In the genomic region with DNA sequence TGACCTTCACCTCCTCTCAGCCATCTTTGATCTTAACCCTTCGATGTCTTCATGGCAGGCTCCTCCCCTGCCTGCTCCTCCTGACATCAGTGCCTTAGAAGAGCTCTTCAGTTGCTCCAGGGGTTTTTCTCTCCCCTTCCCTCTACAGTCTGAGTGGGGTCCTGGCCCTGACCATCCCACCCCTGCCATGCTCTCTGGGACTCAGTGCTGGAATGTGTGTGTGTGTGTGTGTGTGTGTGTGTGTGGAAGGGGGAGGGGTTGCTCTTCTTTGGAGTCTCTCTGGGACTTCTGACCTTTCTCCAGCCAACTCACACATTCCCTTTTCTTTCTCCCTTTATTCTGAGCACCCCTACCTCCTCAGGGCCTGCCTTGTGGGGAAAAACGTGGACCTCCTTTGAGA, we compare ENCODE assay signal across 26 mouse cellular contexts.
DNase-seq lines count a peak whose midpoint lies in the region; ATAC-seq and TF ChIP-seq lines count a peak whose summit lies in the region.
"Had no signal": no experiment of that assay in that cellular context is flagged by ENCODE, and none has a peak within 500 bp of the region (broad histone marks: within the 10 kb centered on the region; RNA-seq: fewer than 3 reads in every experiment).

No protein-coding gene starts in this region.

- H3K9me3 ChIP-seq in heart, embryonic 10.5 days = no peaks in the 10 kb centered on the region
- no peaks in the 10 kb centered on the region for H3K9me3 ChIP-seq in liver, embryonic 11.5 days (ENCODE audit: control insufficient read depth, low read length)
- H3K9me3 ChIP-seq in liver, postnatal 0 days (ENCODE audit: low read length) = no peaks in the 10 kb centered on the region
- H3K9me3 ChIP-seq: hindbrain, embryonic 15.5 days; liver, embryonic 15.5 days; lung, embryonic 15.5 days had no signal

- H3K4me2 ChIP-seq in liver, embryonic 11.5 days = no peak overlapping the region
- H3K4me2 ChIP-seq in liver, postnatal 0 days (ENCODE audit: low read depth, low read length) = no peak overlapping the region
- H3K4me2 ChIP-seq: hindbrain, embryonic 15.5 days; liver, embryonic 15.5 days; lung, embryonic 15.5 days had no signal

- no peak for TF ChIP-seq CTCF in liver, postnatal 0 days (IDR thresholded peaks at IDR 0.05; ENCODE audit: low read depth)

- WGBS in heart, embryonic 10.5 days = 16% methylated on average over 2 of the region's 2 CpGs
- WGBS in liver, embryonic 11.5 days = 30% methylated on average over 2 of the region's 2 CpGs
- WGBS in liver, postnatal 0 days (ENCODE audit: insufficient replicate concordance) = 61% methylated on average over 2 of the region's 2 CpGs

- no peaks in the 10 kb centered on the region for H3K27me3 ChIP-seq in heart, embryonic 10.5 days (ENCODE audit: insufficient read depth, poor library complexity, severe bottlenecking)
- H3K27me3 ChIP-seq in liver, embryonic 11.5 days (replicated peaks; ENCODE audit: control insufficient read depth, insufficient read depth, low read length) = no peaks in the 10 kb centered on the region
- H3K27me3 ChIP-seq in liver, postnatal 0 days (ENCODE audit: insufficient read depth, low read length) = no peaks in the 10 kb centered on the region
- H3K27me3 ChIP-seq: CH12.LX; hindbrain, embryonic 15.5 days; liver, embryonic 15.5 days; lung, embryonic 15.5 days; megakaryocyte, embryonic 14.5 days; Patski had no signal

- DNase-seq in embryo, embryonic 9.5 days (ENCODE audit: extremely low spot score) = peak; percentile 45
- no peak for DNase-seq in embryo, embryonic 11 days
- DNase-seq in heart, embryonic 10.5 days (ENCODE audit: low spot score) = no peak
- DNase-seq in heart, adult 8-10 months (ENCODE audit: low spot score) = no peak
- no peak for DNase-seq in liver, embryonic 11.5 days (ENCODE audit: low spot score)
- no peak for DNase-seq in liver, postnatal 0 days
- peak; percentile 34 for DNase-seq in yolk sac, embryonic 10.5 days (ENCODE audit: low spot score)
- no peak for DNase-seq in ovary, postnatal 14 days (ENCODE audit: low spot score)
- DNase-seq: cerebellum, adult 18-20 months; forebrain, postnatal 0 days; heart, postnatal 4 days; kidney, adult 11 months; kidney, postnatal 36 days; layer of hippocampus, postnatal 36 days; liver; midbrain, embryonic 14.5 days; retina, postnatal 1 day; right cerebral cortex, postnatal 14 days; thymus, postnatal 4 days had no signal

- H3K4me3 ChIP-seq in heart, embryonic 10.5 days = no peak overlapping the region
- H3K4me3 ChIP-seq in liver, embryonic 11.5 days (ENCODE audit: low read depth, low read length) = no peak overlapping the region
- H3K4me3 ChIP-seq in liver, postnatal 0 days (ENCODE audit: low read depth, low read length) = no peak overlapping the region
- H3K4me3 ChIP-seq: hindbrain, embryonic 15.5 days; liver, embryonic 15.5 days; lung, embryonic 15.5 days; megakaryocyte, embryonic 14.5 days had no signal

- no peaks in the 10 kb centered on the region for H3K36me3 ChIP-seq in heart, embryonic 10.5 days
- no peaks in the 10 kb centered on the region for H3K36me3 ChIP-seq in liver, embryonic 11.5 days (ENCODE audit: control insufficient read depth, insufficient read depth, low read length)
- H3K36me3 ChIP-seq in liver, postnatal 0 days (replicated peaks; ENCODE audit: insufficient read depth, low read length) = peaks cover 21% of the 10 kb centered on the region
- H3K36me3 ChIP-seq: hindbrain, embryonic 15.5 days; lung, embryonic 15.5 days had no signal

- no peak for TF ChIP-seq EP300 in liver, postnatal 0 days (IDR thresholded peaks at IDR 0.05; ENCODE audit: low read depth)

- H3K27ac ChIP-seq in heart, embryonic 10.5 days = peak overlapping the region; percentile 76
- no peak overlapping the region for H3K27ac ChIP-seq in liver, embryonic 11.5 days (ENCODE audit: low read depth, low read length)
- no peak overlapping the region for H3K27ac ChIP-seq in liver, postnatal 0 days (ENCODE audit: low read depth)
- H3K27ac ChIP-seq: hindbrain, embryonic 15.5 days; liver, embryonic 15.5 days; lung, embryonic 15.5 days had no signal

- no peak for ATAC-seq in liver, embryonic 11.5 days (replicated peaks; ENCODE audit: low FRiP score)
- ATAC-seq in liver, postnatal 0 days = no peak
- ATAC-seq: forebrain, postnatal 0 days; inflammation-experienced regulatory T-cells, adult 6 months; Patski had no signal

- H3K9ac ChIP-seq in liver, embryonic 11.5 days (ENCODE audit: low read depth, low read length) = peak overlapping the region; percentile 17; the same call in 1 of the 2 replicates
- H3K9ac ChIP-seq in liver, postnatal 0 days (replicated peaks) = no peak overlapping the region
- H3K9ac ChIP-seq: forebrain, postnatal 0 days; hindbrain, embryonic 15.5 days; liver, embryonic 15.5 days; lung, embryonic 15.5 days had no signal

- peaks cover 61% of the 10 kb centered on the region for H3K4me1 ChIP-seq in heart, embryonic 10.5 days
- peaks cover 32% of the 10 kb centered on the region for H3K4me1 ChIP-seq in liver, embryonic 11.5 days (replicated peaks; ENCODE audit: control insufficient read depth, insufficient read depth, low read length)
- H3K4me1 ChIP-seq in liver, postnatal 0 days (ENCODE audit: insufficient read depth) = peaks cover 19% of the 10 kb centered on the region

Comparison
In these comparisons a context has a peak if more than half of its experiments do, and no peak if none do; other contexts are left out.
1. DNase-seq: peak in embryo, embryonic 9.5 days (single experiment) and yolk sac, embryonic 10.5 days (single experiment); none in embryo, embryonic 11 days (single experiment), heart, embryonic 10.5 days (single experiment), heart, adult 8-10 months (single experiment), liver, embryonic 11.5 days (single experiment), liver, postnatal 0 days (single experiment) and ovary, postnatal 14 days (single experiment).